Mouse (Mus musculus) limb, embryonic 11.5 days (tissue): Measurements from ENCODE around the gene Krt28. TPM values are rescaled to one million over a fixed set of nuclear protein-coding genes. Genes with fewer than 3 reads are reported as not detected.

ENCODE experiments used
- ATAC-seq: fragments of 200-750 bp; cut with Nextera tagmentation; 2 replicates; pipeline ENCODE4 v1.8.0; 2017; ENCODE audit warnings: low read depth; ENCODE audit not compliant: insufficient number of reproducible peaks, low FRiP score, low TSS enrichment
- DNase-seq: peaks from one replicate; pipeline ENCODE4 v3.0.0-alpha.2; 2015; ENCODE audit warnings: low spot score
- H3K27ac ChIP-seq: fragments of 300-500 bp; sonication (generic); replicated peaks from 2 replicates; pipeline ENCODE4 v1.5.1; 2014; ENCODE audit warnings: low read depth, mild to moderate bottlenecking, low read length
- H3K27me3 ChIP-seq: fragments of 300-500 bp; sonication (generic); 2 replicates; pipeline ENCODE4 v1.6.1; 2014; ENCODE audit warnings: mild to moderate bottlenecking, low read length, mixed read lengths; ENCODE audit not compliant: control insufficient read depth, insufficient read depth
- H3K36me3 ChIP-seq: fragments of 300-500 bp; sonication (generic); 2 replicates; pipeline ENCODE4 v1.6.1; 2014; ENCODE audit warnings: mild to moderate bottlenecking, low read length, moderate library complexity, mixed read lengths; ENCODE audit not compliant: control insufficient read depth, insufficient read depth
- H3K4me1 ChIP-seq: fragments of 300-500 bp; sonication (generic); 2 replicates; pipeline ENCODE4 v1.6.1; 2014; ENCODE audit warnings: low read length, mixed read lengths; ENCODE audit not compliant: control insufficient read depth, insufficient read depth
- H3K4me2 ChIP-seq: fragments of 300-500 bp; sonication (generic); 2 replicates; pipeline ENCODE4 v1.6.1; 2014; ENCODE audit warnings: low read depth, mild to moderate bottlenecking, moderate library complexity; ENCODE audit not compliant: severe bottlenecking
- H3K4me3 ChIP-seq: fragments of 300-500 bp; sonication (generic); 2 replicates; pipeline ENCODE4 v1.5.1; 2014; ENCODE audit warnings: low read depth, low read length
- H3K9ac ChIP-seq: fragments of 300-500 bp; sonication (generic); 2 replicates; pipeline ENCODE4 v1.6.1; 2014; ENCODE audit warnings: mild to moderate bottlenecking, low read length
- H3K9me3 ChIP-seq: fragments of 300-500 bp; sonication (generic); 2 replicates; pipeline ENCODE4 v1.6.1; 2016; ENCODE audit warnings: low read length; ENCODE audit not compliant: control insufficient read depth
- WGBS: fragments of 180-500 bp; shearing (Covaris S2); extraction: QIAGEN DNeasy Blood & Tissue Kit; methylation state at CpG from one replicate; pipeline ENCODE4 v1.1.7; 2014; 5-methylcytosine and 5-hydroxymethylcytosine counted together
- polyA plus RNA-seq: library from polyadenylated mRNA; unstranded; fragments of >200 nt; fragmentation: Nextera tagmentation; extraction: Ambion mirVana; gene quantifications from 2 replicates; pipeline ENCODE4 v1.2.1, GENCODE M21; 2014

Gene Krt28
- polyA plus RNA-seq = 0.41 and 0.47 TPM in 2 replicates

GRCm38 (mm10) chr11:99374803-99375202 is at the start of gene Krt28:
Krt28 (minus strand) TSS chr11:99374903.
- Histone ChIP-seq H3K9me3 (no peaks in the 10 kb centered on the region), H3K4me2 (no peak within 1 kb of the TSS), H3K27ac (no peak within 1 kb of the TSS), H3K27me3 (no peaks in the 10 kb centered on the region), H3K9ac (no peak within 1 kb of the TSS), H3K4me3 (no peak within 1 kb of the TSS), H3K4me1 (no peaks in the 10 kb centered on the region), H3K36me3 (no peaks in the 10 kb centered on the region)
- DNase-seq = no peak
- WGBS = 84% methylated on average over 13 of the region's 13 CpGs
- no peak for ATAC-seq

DNA sequence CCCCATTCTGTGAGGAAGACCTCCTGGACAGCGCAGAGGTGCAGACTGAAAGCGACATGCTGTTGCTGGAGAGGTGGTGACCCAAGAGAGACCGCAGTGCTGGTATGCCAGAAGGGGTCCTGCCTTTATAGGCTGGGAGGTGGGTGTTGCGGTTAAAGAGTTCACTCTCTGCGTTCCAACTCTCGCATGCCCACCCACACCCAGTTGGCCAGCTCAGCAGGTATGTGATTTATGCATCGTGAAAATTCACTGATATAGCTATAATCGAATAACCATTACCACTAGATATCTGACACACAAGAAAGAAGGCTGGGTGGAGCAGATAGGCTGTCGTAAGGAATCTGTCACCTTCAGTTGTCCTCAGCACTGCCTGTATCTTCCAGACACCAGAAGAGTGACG is 47.5 kb upstream of the Krt28 start, which contains the start of gene Krt12:
Gene Krt12, minus strand, starts transcription at position 101 of the 400 bp plus-strand sequence.
- no peak within 1 kb of the TSS for H3K9ac ChIP-seq
- H3K4me2 ChIP-seq = no peak within 1 kb of the TSS
- H3K4me1 ChIP-seq = no peaks in the 10 kb centered on the region
- no peaks in the 10 kb centered on the region for H3K9me3 ChIP-seq
- no peaks in the 10 kb centered on the region for H3K36me3 ChIP-seq
- no peaks in the 10 kb centered on the region for H3K27me3 ChIP-seq
- DNase-seq (no peak), ATAC-seq (no peak)
- no peak within 1 kb of the TSS for H3K4me3 ChIP-seq
- no peak within 1 kb of the TSS for H3K27ac ChIP-seq
- 83% methylated on average over 10 of the region's 10 CpGs for WGBS

DNA sequence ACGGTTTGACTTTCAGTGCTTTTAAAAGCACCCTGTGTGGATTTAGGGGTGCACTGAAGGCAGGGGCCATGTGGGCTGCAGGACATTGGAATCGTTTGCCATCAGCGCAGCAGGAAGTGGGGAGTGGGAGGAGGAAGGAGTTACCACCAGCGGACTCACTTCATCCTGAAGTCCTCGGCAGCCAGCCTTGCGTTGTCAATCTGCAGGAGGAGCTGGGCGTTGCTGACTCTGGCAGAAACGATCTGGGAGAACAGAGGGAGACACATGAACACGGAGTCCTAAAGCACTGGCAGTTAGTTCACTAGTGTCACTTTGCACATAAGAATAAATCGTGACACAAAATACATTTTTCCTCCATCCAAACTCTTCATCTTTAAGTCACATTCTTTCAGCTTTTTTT is 45.9 kb upstream of the Krt28 start:
- ATAC-seq (no peak), DNase-seq (no peak)

DNA sequence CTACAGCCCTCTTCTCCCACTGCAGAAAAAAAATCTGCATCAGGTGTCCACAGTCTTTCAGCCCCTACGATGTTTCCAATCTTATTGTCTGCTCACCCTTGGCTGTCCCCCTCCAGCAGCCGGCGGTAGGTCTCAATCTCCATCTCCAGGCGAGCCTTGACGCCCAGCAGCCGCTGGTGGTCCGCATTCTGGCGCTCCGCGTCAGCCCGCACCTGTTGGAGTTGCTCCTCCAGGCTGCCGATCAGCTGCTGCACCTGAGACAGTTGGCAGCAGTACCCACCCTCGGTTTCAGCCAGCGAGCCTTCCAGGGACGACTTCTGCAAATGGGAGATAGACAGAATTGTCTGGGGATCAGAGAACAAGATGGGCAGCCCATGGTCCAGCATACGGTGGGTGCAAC is 43.1 kb upstream of the Krt28 start:
- no peak overlapping the region for H3K4me3 ChIP-seq
- no peaks in the 10 kb centered on the region for H3K4me1 ChIP-seq
- 67% methylated on average over 16 of the region's 16 CpGs for WGBS
- H3K27me3 ChIP-seq = no peaks in the 10 kb centered on the region
- no peak overlapping the region for H3K4me2 ChIP-seq
- no peak overlapping the region for H3K9ac ChIP-seq
- ATAC-seq = no peak
- H3K36me3 ChIP-seq = no peaks in the 10 kb centered on the region
- H3K9me3 ChIP-seq = no peaks in the 10 kb centered on the region
- DNase-seq = no peak
- no peak overlapping the region for H3K27ac ChIP-seq

More for the DNA sequence above, 45.9 kb upstream of the Krt28 start:
- Histone ChIP-seq H3K4me2 (no peak overlapping the region), H3K9me3 (no peaks in the 10 kb centered on the region), H3K27ac (no peak overlapping the region), H3K36me3 (no peaks in the 10 kb centered on the region), H3K27me3 (no peaks in the 10 kb centered on the region), H3K4me1 (no peaks in the 10 kb centered on the region), H3K9ac (no peak overlapping the region), H3K4me3 (no peak overlapping the region)
- 51% methylated on average over 10 of the region's 10 CpGs for WGBS

DNA sequence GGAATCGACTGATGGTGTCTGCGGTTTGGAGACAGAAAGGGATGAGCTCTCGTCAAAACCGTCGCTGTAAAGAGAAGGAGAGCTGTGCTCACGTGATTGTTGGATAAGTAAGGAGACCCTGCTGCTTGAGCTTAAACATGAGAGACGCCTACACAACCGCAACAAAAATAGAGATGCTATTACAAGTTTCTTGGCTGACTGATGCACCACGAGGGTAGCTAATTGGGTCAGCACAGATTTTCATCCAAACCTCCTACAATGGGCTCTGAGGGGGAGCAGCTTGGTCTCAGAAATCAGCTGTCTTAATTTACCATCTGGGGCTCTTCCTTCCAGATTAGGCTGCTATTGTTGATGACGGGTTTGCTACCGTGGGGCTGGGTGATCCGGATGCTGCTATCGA is 42.2 kb upstream of the Krt28 start:
- no peaks in the 10 kb centered on the region for H3K36me3 ChIP-seq
- H3K9me3 ChIP-seq = no peaks in the 10 kb centered on the region
- no peaks in the 10 kb centered on the region for H3K4me1 ChIP-seq
- no peak for ATAC-seq
- H3K27ac ChIP-seq = no peak overlapping the region
- no peak overlapping the region for H3K4me3 ChIP-seq
- no peak overlapping the region for H3K9ac ChIP-seq
- H3K27me3 ChIP-seq = no peaks in the 10 kb centered on the region
- DNase-seq = no peak
- no peak overlapping the region for H3K4me2 ChIP-seq
- WGBS = 91% methylated on average over 13 of the region's 13 CpGs

GRCm38 (mm10) chr11:99414463-99415147 is 39.9 kb upstream of the Krt28 start:
- Histone ChIP-seq H3K9ac (no peak overlapping the region), H3K27me3 (no peaks in the 10 kb centered on the region), H3K4me1 (no peaks in the 10 kb centered on the region), H3K36me3 (no peaks in the 10 kb centered on the region), H3K4me2 (no peak overlapping the region), H3K9me3 (no peaks in the 10 kb centered on the region), H3K4me3 (no peak overlapping the region), H3K27ac (no peak overlapping the region)
- ATAC-seq (no peak), DNase-seq (no peak)
- 91% methylated on average over 13 of the region's 13 CpGs for WGBS

DNA sequence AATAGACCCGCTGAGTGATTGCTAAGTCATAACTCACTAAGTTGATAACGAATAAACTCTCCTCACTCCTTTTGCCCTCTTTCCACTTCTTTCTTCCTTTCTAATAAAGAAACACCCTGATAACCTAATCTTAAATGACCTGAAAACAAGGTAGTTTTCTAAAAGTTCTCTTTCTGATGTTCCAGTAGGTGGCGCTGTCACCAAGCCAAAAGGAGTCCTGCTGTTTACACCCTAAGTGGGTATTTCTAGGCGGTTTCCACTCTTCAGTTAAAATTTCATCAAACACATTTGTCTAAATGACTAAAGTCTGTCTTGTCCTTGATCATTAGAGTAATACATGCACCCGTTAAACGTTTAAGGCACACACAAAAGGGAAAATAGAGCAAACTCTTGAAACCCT is 38.5 kb upstream of the Krt28 start:
- Histone ChIP-seq H3K4me1 (no peaks in the 10 kb centered on the region), H3K9ac (no peak overlapping the region), H3K4me2 (no peak overlapping the region), H3K9me3 (no peaks in the 10 kb centered on the region), H3K4me3 (no peak overlapping the region), H3K27ac (no peak overlapping the region), H3K27me3 (no peaks in the 10 kb centered on the region), H3K36me3 (no peaks in the 10 kb centered on the region)
- DNase-seq (peak; percentile 61), ATAC-seq (no peak)
- 21% methylated on average over 6 of the region's 6 CpGs for WGBS

GRCm38 (mm10) chr11:99406186-99406585 is 31.5 kb upstream of the Krt28 start:
- Histone ChIP-seq H3K9me3 (no peaks in the 10 kb centered on the region), H3K9ac (no peak overlapping the region), H3K4me1 (no peaks in the 10 kb centered on the region), H3K27ac (no peak overlapping the region), H3K27me3 (no peaks in the 10 kb centered on the region), H3K4me3 (no peak overlapping the region), H3K36me3 (no peaks in the 10 kb centered on the region), H3K4me2 (no peak overlapping the region)
- ATAC-seq (no peak), DNase-seq (no peak)
- WGBS = 80% methylated on average over 10 of the region's 10 CpGs
